Mouse (Mus musculus) liver, adult 2 months (tissue): Measurements from ENCODE around the gene Opa3.

Experiments used
- CTCF ChIP-seq: fragments of 200-500 bp; IDR thresholded peaks from 2 replicates; pipeline ENCODE4 v1.5.1; 2011; ENCODE audit warnings: low read depth, low read length, control low read depth
- POLR2A ChIP-seq: fragments of 200-500 bp; IDR thresholded peaks from 2 replicates; pipeline ENCODE4 v1.6.1; 2011; ENCODE audit warnings: low read length, control low read depth; ENCODE audit not compliant: insufficient read depth; ENCODE audit errors: extremely low read depth

GRCm38 (mm10) chr7:19303770-19304169, 75.6 kb downstream of the Opa3 start:
- TF ChIP-seq POLR2A (no peak), CTCF (peak; percentile 88)
